Mouse (Mus musculus): ENCODE measurements around the gene Pin1rt1.

DNA sequence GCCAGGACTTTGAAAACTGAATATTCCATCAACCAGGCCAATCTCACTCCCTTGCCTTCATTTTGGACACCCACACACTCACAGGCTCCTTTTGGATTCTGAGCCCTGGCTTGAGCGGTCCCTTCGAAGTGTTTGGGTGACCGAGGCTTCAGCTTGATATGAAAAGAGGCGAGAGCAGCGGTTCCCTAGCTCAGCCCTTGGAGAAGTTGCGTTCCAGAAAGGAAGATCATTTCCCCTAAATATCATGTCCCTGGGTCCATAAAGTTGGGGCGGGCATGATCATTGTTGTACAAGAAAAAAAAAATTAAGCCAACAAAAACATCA lies 3.7 kb downstream of the Pin1rt1 start:
- TF ChIP-seq CTCF (IDR thresholded peaks at IDR 0.05; ENCODE audit: low read depth): no peak
- TF ChIP-seq EP300 (IDR thresholded peaks at IDR 0.05; ENCODE audit: low read depth): no peak
